Mouse (Mus musculus) embryonic facial prominence, embryonic 12.5 days (tissue): ENCODE results near the gene Setd7. TPM values are rescaled to one million over a fixed set of nuclear protein-coding genes. Genes with fewer than 3 reads are reported as not detected.
"Not testable (repeated sequence)": the region's sequence is repeated elsewhere in the genome, so short reads cannot be mapped to it uniquely, and the experiment has no call there.

Experiments used
- ATAC-seq: fragments of 200-750 bp; cut with Nextera tagmentation; 2 replicates; pipeline ENCODE4 v1.8.0; 2017; ENCODE audit not compliant: insufficient number of reproducible peaks, insufficient read depth, low FRiP score, low TSS enrichment
- H3K27ac ChIP-seq: fragments of 300-500 bp; sonication (generic); 2 replicates; pipeline ENCODE4 v1.5.1; 2016; ENCODE audit warnings: mild to moderate bottlenecking
- H3K27me3 ChIP-seq: fragments of 300-500 bp; sonication (generic); 2 replicates; pipeline ENCODE4 v1.6.1; 2016; ENCODE audit warnings: mild to moderate bottlenecking, moderate library complexity
- H3K36me3 ChIP-seq: fragments of 300-500 bp; sonication (generic); 2 replicates; pipeline ENCODE4 v1.6.1; 2016; ENCODE audit warnings: mild to moderate bottlenecking
- H3K4me1 ChIP-seq: fragments of 300-500 bp; sonication (generic); 2 replicates; pipeline ENCODE4 v1.6.1; 2016
- H3K4me2 ChIP-seq: fragments of 300-500 bp; sonication (generic); replicated peaks from 2 replicates; pipeline ENCODE4 v1.6.1; 2016; ENCODE audit warnings: mild to moderate bottlenecking, moderate library complexity
- H3K4me3 ChIP-seq: fragments of 300-500 bp; sonication (generic); 2 replicates; pipeline ENCODE4 v1.5.1; 2016; ENCODE audit warnings: mild to moderate bottlenecking
- H3K9ac ChIP-seq: fragments of 300-500 bp; sonication (generic); 2 replicates; pipeline ENCODE4 v1.6.1; 2016; ENCODE audit warnings: mild to moderate bottlenecking, moderate library complexity
- H3K9me3 ChIP-seq: fragments of 300-500 bp; sonication (generic); 2 replicates; pipeline ENCODE4 v1.6.1; 2016; ENCODE audit warnings: mild to moderate bottlenecking, moderate library complexity
- WGBS: fragments of 180-500 bp; shearing (Covaris S2); methylation state at CpG from one replicate; pipeline ENCODE4 v1.1.7; 2016; 5-methylcytosine and 5-hydroxymethylcytosine counted together
- polyA plus RNA-seq: library from polyadenylated mRNA; unstranded; fragments of >200 nt; fragmentation: Nextera tagmentation; extraction: Ambion mirVana; gene quantifications from 2 replicates; pipeline ENCODE4 v1.2.1, GENCODE M21; 2016

The Setd7 gene
- polyA plus RNA-seq, 1 experiment from 2014 or later: 4.8 TPM

GRCm38 (mm10) chr3:51583574-51584391, 23.1 kb upstream of the Setd7 start:
- no peak overlapping the region for H3K9ac ChIP-seq
- 25% methylated on average over 18 of the region's 18 CpGs for WGBS
- no peak overlapping the region for H3K27ac ChIP-seq

GRCm38 (mm10) chr3:51579243-51579642, 18.6 kb upstream of the Setd7 start:
- WGBS: 77% methylated on average over 4 of the region's 4 CpGs
- H3K9ac ChIP-seq, H3K36me3 ChIP-seq, H3K27me3 ChIP-seq, H3K4me2 ChIP-seq, H3K27ac ChIP-seq, H3K9me3 ChIP-seq, ATAC-seq, H3K4me1 ChIP-seq, H3K4me3 ChIP-seq: not testable (repeated sequence)

More at GRCm38 (mm10) chr3:51583574-51584391, 23.1 kb upstream of the Setd7 start:
- H3K4me1 ChIP-seq: no peaks in the 10 kb centered on the region
- no peak; the same call in 1 of the 2 replicates for ATAC-seq
- H3K27me3 ChIP-seq: no peaks in the 10 kb centered on the region; the same call in 1 of the 2 replicates
- no peak overlapping the region for H3K4me3 ChIP-seq
- no peaks in the 10 kb centered on the region for H3K36me3 ChIP-seq
- no peaks in the 10 kb centered on the region for H3K9me3 ChIP-seq
- no peak overlapping the region for H3K4me2 ChIP-seq

- H3K4me1 ChIP-seq: no peaks in the 10 kb centered on the region
- WGBS: 80% methylated on average over 12 of the region's 12 CpGs
- H3K9me3 ChIP-seq: no peaks in the 10 kb centered on the region
- H3K4me2 ChIP-seq: no peak overlapping the region
- no peak overlapping the region for H3K9ac ChIP-seq
- H3K36me3 ChIP-seq: no peaks in the 10 kb centered on the region
- ATAC-seq: no peak
- no peaks in the 10 kb centered on the region for H3K27me3 ChIP-seq
- H3K4me3 ChIP-seq: no peak overlapping the region
- no peak overlapping the region for H3K27ac ChIP-seq
Observed at GRCm38 (mm10) chr3:51577816-51578749, 17.4 kb upstream of the Setd7 start.

GRCm38 (mm10) chr3:51577359-51577758, 16.7 kb upstream of the Setd7 start:
- H3K9ac ChIP-seq: no peak overlapping the region
- no peak overlapping the region for H3K4me3 ChIP-seq
- WGBS: 64% methylated on average over 11 of the region's 11 CpGs
- H3K4me2 ChIP-seq: no peak overlapping the region
- no peaks in the 10 kb centered on the region for H3K36me3 ChIP-seq
- no peaks in the 10 kb centered on the region for H3K27me3 ChIP-seq
- H3K9me3 ChIP-seq: no peaks in the 10 kb centered on the region
- no peak overlapping the region for H3K27ac ChIP-seq
- ATAC-seq: no peak
- H3K4me1 ChIP-seq: no peaks in the 10 kb centered on the region

GRCm38 (mm10) chr3:51573915-51574314, 13.2 kb upstream of the Setd7 start:
- 74% methylated on average over 9 of the region's 9 CpGs for WGBS
- no peaks in the 10 kb centered on the region for H3K4me1 ChIP-seq
- ATAC-seq: no peak

GRCm38 (mm10) chr3:51570200-51570599, 9.5 kb upstream of the Setd7 start:
- Histone ChIP-seq H3K4me3 (no peak overlapping the region), H3K4me1 (no peaks in the 10 kb centered on the region), H3K4me2 (no peak overlapping the region), H3K27me3 (no peaks in the 10 kb centered on the region), H3K9me3 (no peaks in the 10 kb centered on the region), H3K9ac (no peak overlapping the region), H3K36me3 (no peaks in the 10 kb centered on the region), H3K27ac (no peak overlapping the region)
- ATAC-seq: no peak
- WGBS: 96% methylated on average over 4 of the region's 4 CpGs

More at GRCm38 (mm10) chr3:51573915-51574314, 13.2 kb upstream of the Setd7 start:
- H3K27ac ChIP-seq: no peak overlapping the region
- no peak overlapping the region for H3K9ac ChIP-seq
- no peaks in the 10 kb centered on the region for H3K9me3 ChIP-seq
- H3K4me3 ChIP-seq: no peak overlapping the region
- no peak overlapping the region for H3K4me2 ChIP-seq
- no peaks in the 10 kb centered on the region for H3K36me3 ChIP-seq
- H3K27me3 ChIP-seq: no peaks in the 10 kb centered on the region

- no peak overlapping the region for H3K27ac ChIP-seq
- no peak overlapping the region for H3K9ac ChIP-seq
- peaks cover 17% of the 10 kb centered on the region for H3K4me1 ChIP-seq
- no peak overlapping the region for H3K4me3 ChIP-seq
- H3K27me3 ChIP-seq: no peaks in the 10 kb centered on the region
- no peaks in the 10 kb centered on the region for H3K36me3 ChIP-seq
- ATAC-seq: no peak
- H3K9me3 ChIP-seq: no peaks in the 10 kb centered on the region
- peak overlapping the region; percentile 96 for H3K4me2 ChIP-seq
- WGBS: 71% methylated on average over 6 of the region's 6 CpGs
Observed at GRCm38 (mm10) chr3:51561993-51562385, 1.3 kb upstream of the Setd7 start.

- Histone ChIP-seq H3K9ac (peak overlapping the region; percentile 84), H3K4me3 (peak overlapping the region; percentile 87), H3K27me3 (no peaks in the 10 kb centered on the region), H3K4me2 (peak overlapping the region; percentile 96), H3K9me3 (no peaks in the 10 kb centered on the region), H3K27ac (peak overlapping the region; percentile 88), H3K4me1 (peaks cover 17% of the 10 kb centered on the region), H3K36me3 (no peaks in the 10 kb centered on the region)
- peak; percentile 11; the same call in 1 of the 2 replicates for ATAC-seq
- 1% methylated on average over 32 of the region's 32 CpGs for WGBS
Observed at GRCm38 (mm10) chr3:51561109-51561992, 672 bp upstream of the Setd7 start.

- peak overlapping the region; percentile 96 for H3K4me2 ChIP-seq
- no peaks in the 10 kb centered on the region for H3K27me3 ChIP-seq
- peak overlapping the region; percentile 84 for H3K9ac ChIP-seq
- ATAC-seq: peak; percentile 68
- no peaks in the 10 kb centered on the region for H3K36me3 ChIP-seq
- peak overlapping the region; percentile 87 for H3K4me3 ChIP-seq
- H3K9me3 ChIP-seq: no peaks in the 10 kb centered on the region
- H3K4me1 ChIP-seq: peaks cover 29% of the 10 kb centered on the region
- WGBS: under 1% methylated on average over 67 of the region's 80 CpGs
- H3K27ac ChIP-seq: peak overlapping the region; percentile 88
Observed at GRCm38 (mm10) chr3:51559594-51560450, 857 bp downstream of the Setd7 start.

- no peak overlapping the region for H3K4me2 ChIP-seq
- H3K27ac ChIP-seq: no peak overlapping the region
- ATAC-seq: no peak
- no peaks in the 10 kb centered on the region for H3K27me3 ChIP-seq
- H3K9me3 ChIP-seq: no peaks in the 10 kb centered on the region
- no peak overlapping the region for H3K4me3 ChIP-seq
- peaks cover 50% of the 10 kb centered on the region for H3K4me1 ChIP-seq
- H3K9ac ChIP-seq: no peak overlapping the region
- no peaks in the 10 kb centered on the region for H3K36me3 ChIP-seq
- WGBS: 74% methylated on average over 8 of the region's 8 CpGs
Observed at GRCm38 (mm10) chr3:51555583-51555982, 5.1 kb downstream of the Setd7 start.
